Mouse (Mus musculus): ENCODE data around the gene Arhgef7.

DNA sequence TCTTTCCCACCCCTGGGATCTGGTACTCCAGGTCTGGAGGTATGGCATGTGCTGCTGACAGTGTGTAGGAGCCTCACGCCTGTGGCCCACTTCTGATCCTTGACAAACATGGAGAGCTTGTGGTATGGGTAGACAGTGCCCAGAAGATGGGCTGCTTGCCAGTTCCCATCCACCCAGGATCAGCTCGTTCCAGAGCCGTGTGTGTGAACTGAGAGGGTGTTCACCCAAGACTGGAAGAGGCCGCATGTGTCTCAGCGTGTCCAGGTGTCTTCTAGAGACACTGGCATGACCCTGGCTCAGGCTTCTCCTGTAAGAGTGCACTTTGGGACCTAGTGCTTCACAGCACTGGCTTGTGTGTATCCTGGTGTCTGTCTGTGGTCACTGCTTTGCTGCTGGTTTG is 82.9 kb downstream of the Arhgef7 start:
- TF ChIP-seq CTCF (IDR thresholded peaks at IDR 0.05; ENCODE audit: low read depth, low read length) (no peak), POLR2A (IDR thresholded peaks at IDR 0.05; ENCODE audit: extremely low read depth, insufficient read depth, low read length) (no peak)

Measured in liver, adult 2 months (tissue).